Mouse (Mus musculus) heart, embryonic 12.5 days (tissue): Measurements from ENCODE around the gene Hc. TPM values are rescaled to one million over a fixed set of nuclear protein-coding genes. Genes with fewer than 3 reads are reported as not detected.

ENCODE experiments used
- ATAC-seq: fragments of 200-750 bp; cut with Nextera tagmentation; 2 replicates; pipeline ENCODE4 v1.8.0; 2017; ENCODE audit warnings: moderate TSS enrichment, moderate library complexity; ENCODE audit not compliant: insufficient number of reproducible peaks, low FRiP score
- H3K27ac ChIP-seq: fragments of 300-500 bp; sonication (generic); 2 replicates; pipeline ENCODE4 v1.5.1; 2016; ENCODE audit warnings: mild to moderate bottlenecking, moderate library complexity; ENCODE audit not compliant: poor library complexity, severe bottlenecking
- H3K27me3 ChIP-seq: fragments of 300-500 bp; sonication (generic); replicated peaks from 2 replicates; pipeline ENCODE4 v1.6.1; 2016; ENCODE audit warnings: mild to moderate bottlenecking, moderate library complexity
- H3K36me3 ChIP-seq: fragments of 300-500 bp; sonication (generic); 2 replicates; pipeline ENCODE4 v1.6.1; 2016; ENCODE audit warnings: mild to moderate bottlenecking, moderate library complexity
- H3K4me1 ChIP-seq: fragments of 300-500 bp; sonication (generic); replicated peaks from 2 replicates; pipeline ENCODE4 v1.6.1; 2016; ENCODE audit warnings: mild to moderate bottlenecking
- H3K4me2 ChIP-seq: fragments of 300-500 bp; sonication (generic); 2 replicates; pipeline ENCODE4 v1.6.1; 2016; ENCODE audit warnings: mild to moderate bottlenecking, moderate library complexity
- H3K4me3 ChIP-seq: fragments of 300-500 bp; sonication (generic); 2 replicates; pipeline ENCODE4 v1.5.1; 2016; ENCODE audit warnings: mild to moderate bottlenecking
- H3K9ac ChIP-seq: fragments of 300-500 bp; sonication (generic); 2 replicates; pipeline ENCODE4 v1.6.1; 2016; ENCODE audit warnings: mild to moderate bottlenecking, moderate library complexity
- H3K9me3 ChIP-seq: fragments of 300-500 bp; sonication (generic); replicated peaks from 2 replicates; pipeline ENCODE4 v1.6.1; 2016; ENCODE audit warnings: mild to moderate bottlenecking, moderate library complexity
- WGBS: fragments of 180-500 bp; shearing (Covaris S2); methylation state at CpG from one replicate; pipeline ENCODE4 v1.1.7; 2016; 5-methylcytosine and 5-hydroxymethylcytosine counted together
- polyA plus RNA-seq: library from polyadenylated mRNA; unstranded; fragments of >200 nt; fragmentation: Nextera tagmentation; extraction: Ambion mirVana; gene quantifications from 2 replicates; pipeline ENCODE4 v1.2.1, GENCODE M21; 2016

Gene Hc
- 0.17 TPM in 1 of 2 replicates, not detected in the other for polyA plus RNA-seq

DNA sequence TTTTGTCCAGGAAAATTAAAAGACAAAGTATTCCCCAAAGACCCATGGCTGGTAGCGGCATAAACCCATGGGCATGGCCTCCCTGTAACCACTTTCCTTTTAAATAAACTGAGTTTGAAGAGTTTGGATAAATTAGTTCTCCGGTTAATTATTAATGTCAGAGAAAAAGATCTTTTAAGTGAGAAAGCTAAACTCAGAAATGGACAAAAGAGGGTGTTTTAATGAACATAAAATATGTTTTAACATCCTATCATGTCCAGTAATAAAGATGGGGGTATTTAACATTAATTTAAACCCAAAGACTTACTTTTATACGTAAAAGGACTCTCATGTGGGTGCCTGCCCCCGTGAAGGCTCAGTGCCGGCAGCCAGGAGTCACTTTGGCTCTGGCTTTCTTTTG, at the start of gene Hc:
Gene Hc, minus strand, starts transcription at position 101 of the 400 bp plus-strand sequence.
- ATAC-seq, result no peak
- 79% methylated on average over 5 of the region's 5 CpGs for WGBS
- no peak within 1 kb of the TSS for H3K9ac ChIP-seq
- no peaks in the 10 kb centered on the region for H3K36me3 ChIP-seq
- H3K4me1 ChIP-seq, result no peaks in the 10 kb centered on the region
- H3K9me3 ChIP-seq, result no peaks in the 10 kb centered on the region
- no peak within 1 kb of the TSS for H3K27ac ChIP-seq
- no peak within 1 kb of the TSS for H3K4me2 ChIP-seq
- H3K27me3 ChIP-seq, result no peaks in the 10 kb centered on the region
- H3K4me3 ChIP-seq, result no peak within 1 kb of the TSS

DNA sequence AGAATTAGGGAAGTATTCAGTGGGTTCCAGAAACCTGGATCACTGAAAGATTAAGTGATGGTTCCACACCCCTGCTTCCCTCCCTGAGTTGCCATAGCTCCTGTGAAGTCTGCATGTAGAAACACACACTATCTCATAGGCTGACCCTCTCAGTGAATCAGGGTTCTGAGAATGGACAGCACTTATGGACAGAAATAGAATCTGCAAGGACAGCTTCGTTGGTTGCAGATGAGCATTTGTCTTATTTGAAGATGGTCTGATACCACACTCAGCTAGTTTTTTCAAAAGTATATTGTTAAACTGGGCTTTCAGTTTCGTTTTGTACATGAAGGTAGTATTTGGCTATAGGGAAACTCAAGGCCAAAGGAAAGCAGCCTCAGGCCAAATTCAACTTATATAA, 49.3 kb upstream of the Hc start:
- Histone ChIP-seq H3K4me2 (no peak overlapping the region), H3K27me3 (no peaks in the 10 kb centered on the region), H3K9ac (no peak overlapping the region), H3K4me1 (0 out of 2 replicates have a peak, but pooled peaks cover 3% of the 10 kb centered on the region), H3K9me3 (no peaks in the 10 kb centered on the region), H3K27ac (no peak overlapping the region), H3K36me3 (no peaks in the 10 kb centered on the region), H3K4me3 (no peak overlapping the region)
- 69% methylated on average over 2 of the region's 2 CpGs for WGBS
- ATAC-seq, result no peak

DNA sequence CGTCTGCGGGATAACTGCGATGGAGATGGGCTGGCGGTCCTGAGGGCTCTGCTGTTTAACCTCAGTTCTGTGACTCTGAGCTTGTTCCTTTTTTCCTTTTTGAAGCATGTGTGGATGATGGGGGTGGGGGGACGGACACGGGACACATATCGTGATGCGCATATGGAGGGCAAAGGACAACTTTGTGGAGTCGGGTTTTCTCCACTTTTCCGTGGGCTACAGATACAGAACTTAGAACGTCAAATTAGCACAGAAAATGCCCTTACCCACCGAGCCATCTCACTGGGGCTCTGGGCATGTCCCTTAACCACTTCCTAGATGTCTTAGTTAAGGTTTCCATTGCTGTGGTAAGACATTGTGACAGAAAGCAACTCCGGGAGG, 48.7 kb upstream of the Hc start:
- no peak for ATAC-seq

DNA sequence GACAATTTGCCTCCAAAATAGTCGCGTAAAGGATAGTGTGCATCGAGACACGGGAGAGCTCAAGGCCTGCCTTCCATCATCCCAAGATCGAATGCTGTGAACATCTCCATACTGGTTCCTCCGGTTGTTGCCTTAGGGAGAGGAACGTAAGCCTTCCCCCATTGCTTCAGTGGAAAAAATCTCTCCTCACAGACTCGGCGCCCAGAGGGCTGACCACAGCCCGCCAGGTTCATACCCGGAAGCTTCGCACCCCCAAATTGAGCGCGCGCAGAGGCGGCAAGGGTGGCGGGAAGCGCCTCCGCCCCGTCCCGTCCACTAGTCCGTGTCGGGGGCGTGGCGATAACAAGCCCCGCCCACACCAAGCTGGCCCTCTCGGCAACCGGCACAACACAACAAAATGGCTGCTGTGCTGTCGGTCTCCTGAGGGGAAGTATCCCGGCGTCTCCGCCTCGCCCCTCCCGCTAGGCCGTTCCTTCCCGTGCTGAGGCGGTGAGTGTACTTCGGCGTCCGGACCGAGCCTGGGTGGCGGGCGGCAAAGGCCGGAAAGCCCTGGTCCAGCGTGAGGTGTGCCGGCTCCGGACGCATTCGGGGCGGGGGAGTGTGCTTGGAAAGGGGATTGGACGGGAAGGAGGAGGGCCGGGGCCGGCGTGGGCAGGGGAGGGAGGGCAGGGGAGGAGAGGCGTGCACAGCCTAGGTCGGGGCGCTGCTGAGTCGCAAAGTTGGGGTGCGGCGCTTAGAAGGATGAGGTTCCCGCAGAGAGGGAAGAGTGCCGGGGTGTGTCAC, 48.1 kb upstream of the Hc start, which contains the start of gene Cntrl:
Gene Cntrl, plus strand, starts transcription at position 352 of the 783 bp plus-strand sequence.
- WGBS, result under 1% methylated on average over 62 of the region's 62 CpGs
- peak; percentile 97 for ATAC-seq
- H3K27me3 ChIP-seq, result no peaks in the 10 kb centered on the region

More for the DNA sequence above, 48.7 kb upstream of the Hc start:
- H3K9ac ChIP-seq, result peak overlapping the region; percentile 66
- H3K9me3 ChIP-seq, result no peaks in the 10 kb centered on the region
- peak overlapping the region; percentile 84 for H3K4me2 ChIP-seq
- 2% methylated on average over 13 of the region's 13 CpGs for WGBS
- H3K27ac ChIP-seq, result peak overlapping the region; percentile 65; the same call in 1 of the 2 replicates
- H3K4me1 ChIP-seq, result 0 out of 2 replicates have a peak, but pooled peaks cover 3% of the 10 kb centered on the region
- H3K4me3 ChIP-seq, result peak overlapping the region; percentile 68
- H3K36me3 ChIP-seq, result no peaks in the 10 kb centered on the region
- no peaks in the 10 kb centered on the region for H3K27me3 ChIP-seq

DNA sequence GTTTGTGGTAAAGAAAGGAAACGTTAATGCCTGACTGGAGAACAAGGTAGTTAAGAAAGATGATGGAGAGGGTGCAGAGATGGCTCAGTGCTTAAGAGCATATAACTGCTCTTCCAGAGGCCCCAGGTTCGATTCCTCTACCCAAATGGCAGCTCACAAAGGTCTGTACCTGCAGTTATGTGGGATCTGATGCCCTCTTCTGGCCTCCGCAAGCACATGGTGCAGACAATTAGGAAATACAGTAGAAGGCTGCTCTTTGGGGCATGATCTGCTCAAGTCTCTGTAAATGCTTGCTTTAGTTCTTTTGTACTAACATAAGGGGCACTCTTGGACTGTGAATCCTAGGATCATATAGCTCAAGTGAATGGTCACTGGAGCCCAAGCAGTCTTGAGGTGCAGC, 47.5 kb upstream of the Hc start:
- WGBS, result 30% methylated on average over 3 of the region's 3 CpGs
- no peaks in the 10 kb centered on the region for H3K9me3 ChIP-seq

More for the DNA sequence above, 48.1 kb upstream of the Hc start, which contains the start of gene Cntrl:
- Histone ChIP-seq H3K27ac (peak within 1 kb of the TSS; percentile 65), H3K4me1 (0 out of 2 replicates have a peak, but pooled peaks cover 3% of the 10 kb centered on the region), H3K4me3 (peak within 1 kb of the TSS; percentile 68), H3K9ac (peak within 1 kb of the TSS; percentile 66), H3K4me2 (peak within 1 kb of the TSS; percentile 84), H3K36me3 (no peaks in the 10 kb centered on the region), H3K9me3 (no peaks in the 10 kb centered on the region)

DNA sequence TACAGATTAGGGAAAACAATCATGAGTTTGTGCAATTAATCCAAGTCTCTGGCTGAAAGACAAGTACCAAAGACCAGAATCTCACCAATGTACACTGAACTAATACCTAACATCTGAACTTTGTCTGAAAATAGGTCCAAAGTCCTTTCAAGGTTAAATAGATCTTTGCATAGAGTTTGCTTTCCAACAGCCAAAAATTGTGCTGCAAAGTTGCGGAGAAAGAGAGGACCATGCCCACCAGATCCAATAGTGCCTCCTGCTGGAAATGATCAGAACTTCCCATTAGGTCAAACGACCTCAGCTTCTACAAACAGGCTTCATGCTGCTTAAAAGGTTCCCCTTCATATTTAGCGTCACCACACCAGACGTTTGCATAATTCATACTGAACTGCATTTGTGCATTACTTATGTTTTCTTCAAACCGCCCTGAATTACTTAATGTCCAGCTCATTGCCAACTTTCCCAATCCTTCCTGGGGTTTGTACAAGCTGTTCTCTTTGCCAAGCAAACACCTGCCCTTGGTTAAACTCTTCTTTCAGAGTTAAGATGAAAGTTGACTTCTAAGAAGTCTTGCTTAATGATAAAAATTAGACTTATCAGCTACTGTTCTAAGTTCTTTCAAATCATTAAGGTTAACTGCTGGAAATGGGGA, 46.9 kb upstream of the Hc start:
- 49% methylated on average over 5 of the region's 5 CpGs for WGBS
- no peak overlapping the region for H3K4me3 ChIP-seq
- no peaks in the 10 kb centered on the region for H3K27me3 ChIP-seq
- H3K4me1 ChIP-seq, result 0 out of 2 replicates have a peak, but pooled peaks cover 3% of the 10 kb centered on the region
- no peak overlapping the region for H3K4me2 ChIP-seq
- no peaks in the 10 kb centered on the region for H3K36me3 ChIP-seq
- no peak for ATAC-seq
- H3K9me3 ChIP-seq, result no peaks in the 10 kb centered on the region
- H3K9ac ChIP-seq, result no peak overlapping the region
- no peak overlapping the region for H3K27ac ChIP-seq

More for the DNA sequence above, 47.5 kb upstream of the Hc start:
- no peaks in the 10 kb centered on the region for H3K36me3 ChIP-seq
- H3K9ac ChIP-seq, result peak overlapping the region; percentile 66
- peak overlapping the region; percentile 65 for H3K27ac ChIP-seq
- H3K4me1 ChIP-seq, result 0 out of 2 replicates have a peak, but pooled peaks cover 3% of the 10 kb centered on the region
- ATAC-seq, result peak; percentile 36; the same call in 1 of the 2 replicates
- no peaks in the 10 kb centered on the region for H3K27me3 ChIP-seq
- peak overlapping the region; percentile 68 for H3K4me3 ChIP-seq
- peak overlapping the region; percentile 84 for H3K4me2 ChIP-seq

DNA sequence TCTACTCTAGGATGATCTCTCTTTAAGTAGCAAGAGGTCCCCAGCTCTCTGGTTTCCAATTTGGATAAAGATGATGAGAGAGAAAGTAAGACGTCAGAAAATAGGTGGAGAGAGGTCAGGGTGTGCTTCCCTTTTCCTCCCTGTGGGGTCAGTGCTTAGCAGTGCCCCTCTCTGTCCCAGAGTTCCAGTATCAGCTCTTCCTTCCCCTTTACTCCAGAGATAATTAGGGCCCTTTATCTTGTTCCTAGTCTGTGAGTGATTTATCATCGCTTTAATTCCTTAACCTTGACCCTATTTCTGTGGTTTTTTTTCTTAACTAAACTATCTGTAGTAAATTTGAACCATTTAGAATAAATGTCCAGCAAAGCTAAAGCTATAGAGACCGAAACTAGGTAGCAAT, 43.6 kb upstream of the Hc start:
- H3K9me3 ChIP-seq, result no peaks in the 10 kb centered on the region
- ATAC-seq, result no peak

DNA sequence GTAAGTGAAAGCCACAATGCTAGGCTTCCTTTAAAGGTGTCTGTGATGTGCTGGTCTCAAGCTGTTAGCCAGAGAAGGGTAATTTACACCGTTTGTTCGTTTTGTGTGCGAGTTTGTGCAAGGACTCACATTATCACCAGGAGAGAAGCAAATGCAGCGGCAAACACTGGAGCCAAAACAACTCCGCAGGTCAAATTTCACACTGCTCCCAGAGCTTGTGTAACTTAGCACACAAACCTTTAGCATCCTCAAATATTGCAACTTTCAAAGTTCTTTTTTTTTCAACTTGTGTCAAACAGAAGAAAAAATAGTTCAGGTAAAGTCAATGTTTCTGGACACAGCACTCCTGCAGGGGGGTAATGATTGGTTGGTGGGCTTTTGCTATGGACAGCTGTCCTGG, 42.3 kb upstream of the Hc start:
- no peak overlapping the region for H3K9ac ChIP-seq
- no peak for ATAC-seq
- no peak overlapping the region for H3K27ac ChIP-seq
- H3K4me3 ChIP-seq, result no peak overlapping the region
- 64% methylated on average over 5 of the region's 5 CpGs for WGBS
- H3K36me3 ChIP-seq, result no peaks in the 10 kb centered on the region
- H3K4me1 ChIP-seq, result 0 out of 2 replicates have a peak, but pooled peaks cover 5% of the 10 kb centered on the region
- H3K27me3 ChIP-seq, result no peaks in the 10 kb centered on the region
- H3K4me2 ChIP-seq, result no peak overlapping the region
- no peaks in the 10 kb centered on the region for H3K9me3 ChIP-seq

More for the DNA sequence above, 43.6 kb upstream of the Hc start:
- Histone ChIP-seq H3K36me3 (no peaks in the 10 kb centered on the region), H3K4me1 (0 out of 2 replicates have a peak, but pooled peaks cover 5% of the 10 kb centered on the region), H3K4me2 (no peak overlapping the region), H3K4me3 (no peak overlapping the region), H3K27me3 (no peaks in the 10 kb centered on the region), H3K9ac (no peak overlapping the region), H3K27ac (no peak overlapping the region)
- WGBS, result 48% methylated on average over 3 of the region's 3 CpGs

DNA sequence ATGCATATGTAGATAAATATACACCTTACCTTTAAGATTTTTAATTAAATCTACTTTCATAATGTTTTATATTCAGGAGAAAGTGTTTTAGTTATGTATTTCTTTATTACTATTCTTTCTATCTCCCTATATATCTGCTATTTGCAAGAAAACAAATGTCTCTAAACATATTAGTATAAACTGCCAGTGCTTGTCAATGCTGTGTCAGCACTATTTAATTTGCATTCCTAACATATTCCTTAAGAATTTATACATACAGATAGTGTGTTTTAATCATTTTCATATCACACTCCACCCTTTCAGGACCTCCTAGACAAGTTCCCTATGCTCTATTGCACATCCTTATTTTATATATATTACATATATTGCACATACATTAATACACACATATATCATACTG, 41.5 kb upstream of the Hc start:
- no peak overlapping the region for H3K27ac ChIP-seq
- no peaks in the 10 kb centered on the region for H3K9me3 ChIP-seq
- H3K36me3 ChIP-seq, result no peaks in the 10 kb centered on the region
- H3K4me1 ChIP-seq, result 0 out of 2 replicates have a peak, but pooled peaks cover 5% of the 10 kb centered on the region
- no peak overlapping the region for H3K9ac ChIP-seq
- H3K4me3 ChIP-seq, result no peak overlapping the region
- H3K4me2 ChIP-seq, result no peak overlapping the region
- no peak for ATAC-seq
- no peaks in the 10 kb centered on the region for H3K27me3 ChIP-seq

DNA sequence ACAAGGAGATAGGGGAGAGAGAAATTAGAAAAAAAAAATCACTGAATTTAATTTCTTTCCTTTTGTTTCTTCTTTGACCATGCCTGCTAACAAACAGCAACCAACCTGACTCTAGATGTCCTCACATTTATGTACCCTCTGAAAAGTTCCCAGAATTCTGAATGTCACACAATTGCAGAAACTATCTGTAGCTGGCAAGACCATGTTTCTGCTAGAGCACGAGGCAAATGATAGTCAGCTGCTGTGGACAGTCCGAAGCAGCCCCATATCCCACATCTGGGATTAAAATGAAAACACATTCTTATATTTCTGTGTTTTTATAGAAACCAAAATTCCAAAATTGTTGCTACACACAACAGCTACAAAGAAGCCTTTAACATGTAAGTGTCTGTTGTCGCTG, 40.2 kb upstream of the Hc start, which contains the start of gene AI182371:
Gene AI182371, minus strand, starts transcription at position 101 of the 400 bp plus-strand sequence.
- H3K9ac ChIP-seq, result no peak within 1 kb of the TSS
- 0 out of 2 replicates have a peak, but pooled peaks cover 5% of the 10 kb centered on the region for H3K4me1 ChIP-seq
- no peaks in the 10 kb centered on the region for H3K27me3 ChIP-seq
- 88% methylated on average over 3 of the region's 3 CpGs for WGBS
- H3K36me3 ChIP-seq, result no peaks in the 10 kb centered on the region
- no peak within 1 kb of the TSS for H3K4me3 ChIP-seq
- no peak within 1 kb of the TSS for H3K27ac ChIP-seq
- H3K4me2 ChIP-seq, result no peak within 1 kb of the TSS
- no peaks in the 10 kb centered on the region for H3K9me3 ChIP-seq
- no peak for ATAC-seq

DNA sequence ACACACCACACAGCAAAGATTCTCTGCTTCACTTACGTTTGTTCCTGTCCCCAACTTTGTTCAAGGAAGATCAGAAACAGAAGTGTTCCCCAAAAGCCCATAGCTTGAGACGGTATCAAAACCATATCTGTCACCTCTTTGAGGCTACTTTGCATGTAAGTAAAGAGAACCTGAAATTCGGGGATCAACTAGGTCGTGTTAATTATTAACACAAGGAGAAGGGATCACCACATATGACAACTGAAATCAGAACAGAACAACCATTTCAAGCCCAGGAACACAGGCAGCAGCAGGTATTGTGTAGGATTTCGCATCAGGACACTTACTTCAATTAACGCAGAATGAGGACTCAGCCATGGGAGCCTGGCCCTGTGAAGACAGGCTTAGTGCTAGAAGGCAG, 39.3 kb upstream of the Hc start:
- Histone ChIP-seq H3K9ac (no peak overlapping the region), H3K9me3 (no peaks in the 10 kb centered on the region), H3K36me3 (no peaks in the 10 kb centered on the region), H3K27ac (no peak overlapping the region), H3K4me1 (0 out of 2 replicates have a peak, but pooled peaks cover 5% of the 10 kb centered on the region), H3K4me2 (no peak overlapping the region), H3K27me3 (no peaks in the 10 kb centered on the region), H3K4me3 (no peak overlapping the region)
- ATAC-seq, result no peak
- WGBS, result 75% methylated on average over 6 of the region's 6 CpGs
